Mouse (Mus musculus) cerebellum, adult 2 months (tissue): ENCODE measurements around the gene Cacng8.

Experiments used
- CTCF ChIP-seq: fragments of 200-500 bp; IDR thresholded peaks from 2 replicates; pipeline ENCODE4 v1.5.1; 2011; ENCODE audit warnings: low read depth, mild to moderate bottlenecking, control low read depth, low read length, moderate library complexity, borderline replicate concordance; ENCODE audit not compliant: insufficient read depth
- POLR2A ChIP-seq: fragments of 200-500 bp; IDR thresholded peaks from 2 replicates; pipeline ENCODE4 v1.6.1; 2011; ENCODE audit warnings: low read length, control low read depth, borderline replicate concordance; ENCODE audit not compliant: insufficient read depth

DNA sequence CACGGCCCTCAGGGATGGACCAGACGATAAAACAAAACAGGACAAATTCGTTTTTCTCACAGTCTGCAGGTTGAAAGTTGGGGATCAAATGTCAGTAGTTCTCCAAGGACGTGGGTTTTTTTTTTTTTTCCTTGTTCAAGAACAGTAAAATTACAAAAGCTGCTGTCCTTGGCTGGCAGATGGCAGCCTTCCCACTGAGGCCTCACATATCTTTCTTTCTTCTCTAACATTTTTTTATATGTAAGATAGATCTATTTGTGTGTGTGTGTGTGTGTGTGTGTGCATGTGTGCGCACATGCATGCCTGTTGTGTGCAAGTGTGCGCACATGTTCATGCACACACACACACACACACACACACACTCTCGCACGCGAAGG lies 67.3 kb downstream of the Cacng8 start:
- TF ChIP-seq CTCF = no peak
- TF ChIP-seq POLR2A = no peak
